Mouse (Mus musculus) cerebellum, adult 11-12 months (tissue): ENCODE results near the gene Gfpt2.
"Not testable (repeated sequence)": the region's sequence is repeated elsewhere in the genome, so short reads cannot be mapped to it uniquely, and the experiment has no call there.

Experiments used
- DNase-seq: peaks from one replicate; pipeline ENCODE4 v3.0.0; 2022

The Gfpt2 gene

DNA sequence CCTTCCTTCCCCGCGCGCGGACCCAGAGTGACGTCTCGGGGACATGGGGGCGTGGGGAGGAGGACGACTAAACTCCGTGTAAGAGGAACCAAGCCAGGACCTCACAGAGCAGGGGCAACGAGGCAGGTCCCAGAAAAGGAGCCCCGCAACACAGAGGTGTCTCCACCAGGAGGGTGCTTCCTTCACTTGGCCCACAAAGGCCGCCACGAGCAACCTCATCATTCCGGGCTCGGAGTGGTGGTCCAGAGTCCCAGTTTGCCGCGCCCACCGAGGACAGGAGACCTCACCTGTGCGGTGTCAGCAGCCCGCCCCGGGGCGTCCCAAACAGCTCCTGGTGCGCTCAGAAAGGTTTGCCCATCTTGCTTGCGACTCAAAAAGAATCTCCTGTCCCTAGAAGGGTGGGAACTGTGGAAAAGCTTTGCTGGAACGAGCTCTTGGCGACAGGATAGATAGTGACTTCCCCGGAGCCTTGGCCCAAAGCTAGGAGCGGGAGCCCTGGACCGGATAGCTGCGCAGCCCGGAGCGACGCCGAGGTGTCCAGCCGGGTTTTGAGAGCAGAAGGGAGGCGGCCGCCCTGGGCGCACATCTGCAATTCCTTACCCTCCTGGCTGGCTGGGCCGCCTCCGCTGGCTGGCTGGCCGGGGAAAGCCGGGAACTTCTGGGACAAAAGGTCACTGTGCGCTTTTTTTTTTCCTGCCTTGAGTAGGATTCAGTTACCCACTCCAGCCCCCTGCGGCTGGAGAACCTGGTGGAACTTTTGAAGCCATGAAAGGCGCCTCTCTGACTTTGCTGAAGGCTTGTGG lies 565 bp downstream of the Gfpt2 start:
- DNase-seq = no peak

- DNase-seq = no peak
These were observed 5.0 kb downstream of the Gfpt2 start for GRCm38 (mm10) chr11:49798931-49799330.

- no peak for DNase-seq
These were observed 7.5 kb downstream of the Gfpt2 start for GRCm38 (mm10) chr11:49801516-49801915.

- no peak for DNase-seq
These were observed 9.8 kb downstream of the Gfpt2 start for GRCm38 (mm10) chr11:49803801-49804200.

- DNase-seq = no peak
These were observed 12.2 kb downstream of the Gfpt2 start for GRCm38 (mm10) chr11:49806218-49806617.

- no peak for DNase-seq
These were observed 15.0 kb downstream of the Gfpt2 start for GRCm38 (mm10) chr11:49808946-49809345.

DNA sequence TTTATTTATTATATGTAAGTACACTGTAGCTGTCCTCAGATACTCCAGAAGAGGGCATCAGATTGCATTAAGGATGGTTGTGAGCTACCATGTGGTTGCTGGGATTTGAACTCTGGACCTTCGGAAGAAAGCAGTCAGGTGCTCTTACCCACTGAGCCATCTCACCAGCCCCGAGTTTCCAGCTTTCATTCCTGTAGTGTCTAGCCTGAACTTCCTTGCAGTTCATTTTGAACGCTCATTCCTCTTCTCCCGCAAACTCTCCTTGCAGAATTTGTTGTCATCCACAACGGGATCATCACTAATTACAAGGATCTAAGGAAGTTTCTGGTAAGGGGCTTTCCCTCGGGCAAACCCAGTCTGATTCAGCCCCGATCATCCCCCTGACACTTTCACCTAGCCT lies 16.7 kb downstream of the Gfpt2 start:
- not testable (repeated sequence) for DNase-seq

GRCm38 (mm10) chr11:49811099-49811541 lies 17.1 kb downstream of the Gfpt2 start:
- no peak for DNase-seq

DNA sequence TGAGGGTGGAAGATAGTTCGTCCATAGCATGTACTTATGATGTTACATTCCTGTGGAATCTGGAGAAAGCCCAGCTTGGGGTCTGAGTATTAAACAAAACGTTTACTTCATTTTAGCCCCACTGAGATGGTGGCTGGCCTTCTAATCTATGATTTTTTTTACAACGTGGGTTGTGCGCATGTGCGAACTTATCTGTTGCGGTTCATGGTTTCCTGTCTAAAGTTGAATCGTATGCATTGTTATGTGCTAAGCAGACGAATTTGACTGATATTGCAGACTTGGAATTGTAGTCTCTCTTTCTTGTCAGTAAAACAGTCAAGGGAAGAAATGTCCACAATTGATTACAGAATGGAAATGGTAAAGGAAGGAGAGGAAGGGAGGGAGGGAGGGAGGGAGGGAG lies 17.9 kb downstream of the Gfpt2 start:
- no peak for DNase-seq

GRCm38 (mm10) chr11:49818869-49819566 lies 25.0 kb downstream of the Gfpt2 start:
- no peak for DNase-seq

DNA sequence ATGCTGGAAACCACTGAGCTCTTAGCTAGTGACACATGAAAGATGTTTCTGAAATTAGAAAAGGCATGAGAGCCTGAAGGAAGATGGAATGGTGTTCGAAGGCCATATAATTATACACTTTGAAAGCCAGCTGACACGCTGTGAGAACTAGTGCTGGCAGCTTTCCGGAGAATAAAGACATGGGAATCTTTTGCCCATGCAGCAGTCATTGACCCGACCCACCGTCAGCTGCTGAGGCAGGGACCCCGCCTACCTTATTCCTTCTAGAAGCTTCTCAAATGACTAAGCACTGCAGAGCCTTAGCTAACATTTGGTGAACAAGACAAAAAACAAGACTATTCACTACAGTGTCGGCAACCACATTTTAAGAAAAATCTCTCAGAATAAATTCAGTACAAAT lies 25.7 kb downstream of the Gfpt2 start:
- DNase-seq = no peak

DNA sequence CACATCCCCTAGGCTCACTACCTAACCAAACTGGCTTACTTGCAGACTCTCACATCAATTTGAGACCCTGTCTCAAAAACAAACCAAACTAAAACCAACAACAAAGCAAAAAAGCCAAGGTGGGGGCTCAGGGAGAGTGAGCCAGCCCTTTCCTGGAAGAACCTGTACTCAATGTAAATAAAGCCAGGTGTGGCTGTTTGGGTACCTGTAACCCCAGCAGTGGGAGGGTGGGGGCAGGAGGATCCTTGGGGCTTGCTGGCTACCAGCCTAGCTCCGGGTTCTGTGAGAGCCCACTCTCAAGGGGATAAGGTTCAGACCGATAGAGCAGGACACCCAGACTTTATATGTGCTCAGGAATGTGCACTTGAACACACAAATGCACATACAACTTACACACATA lies 26.9 kb downstream of the Gfpt2 start:
- DNase-seq = no peak

- no peak for DNase-seq
These were observed 27.6 kb downstream of the Gfpt2 start for GRCm38 (mm10) chr11:49821546-49821945.

DNA sequence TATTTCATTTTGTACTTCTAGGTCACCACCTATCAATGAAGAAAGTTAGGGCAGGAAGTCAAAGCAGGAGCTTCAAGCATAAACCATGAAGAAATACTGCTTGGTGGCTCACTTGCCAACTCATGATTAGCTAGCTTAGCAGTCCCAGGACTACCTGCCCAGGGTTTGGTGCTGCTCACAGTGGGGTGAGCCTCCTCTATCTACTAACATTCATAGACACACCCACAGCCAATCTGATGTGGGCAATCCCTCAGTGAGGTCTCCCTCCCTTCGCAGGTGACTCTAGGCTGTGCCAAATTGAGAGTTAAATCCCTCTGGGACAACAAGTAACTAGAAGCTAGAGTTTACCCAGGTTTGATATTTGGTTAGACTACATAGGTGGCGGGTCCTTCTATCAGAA lies 28.4 kb downstream of the Gfpt2 start:
- no peak for DNase-seq

DNA sequence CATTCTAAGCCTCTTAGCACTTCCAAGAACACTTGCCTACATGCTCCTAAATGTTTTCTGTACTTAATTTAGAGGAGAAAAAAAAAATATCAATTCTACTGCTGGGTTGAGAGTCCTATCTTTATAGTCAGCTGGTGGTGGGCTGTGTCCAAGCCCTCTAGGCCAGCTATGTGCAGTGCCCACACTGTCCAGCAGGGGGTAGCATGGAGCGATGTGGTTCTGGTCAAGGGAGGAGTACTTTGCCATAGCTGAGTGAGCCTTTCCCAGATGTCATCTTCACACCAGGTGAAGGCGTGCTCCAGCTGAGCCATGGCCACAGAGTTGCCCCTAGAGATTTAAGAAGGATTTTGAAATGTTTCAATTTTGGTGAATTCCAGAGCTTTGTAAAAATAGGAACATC lies 30.9 kb downstream of the Gfpt2 start:
- no peak for DNase-seq

- DNase-seq = no peak
These were observed 33.3 kb downstream of the Gfpt2 start for GRCm38 (mm10) chr11:49827243-49827642.

DNA sequence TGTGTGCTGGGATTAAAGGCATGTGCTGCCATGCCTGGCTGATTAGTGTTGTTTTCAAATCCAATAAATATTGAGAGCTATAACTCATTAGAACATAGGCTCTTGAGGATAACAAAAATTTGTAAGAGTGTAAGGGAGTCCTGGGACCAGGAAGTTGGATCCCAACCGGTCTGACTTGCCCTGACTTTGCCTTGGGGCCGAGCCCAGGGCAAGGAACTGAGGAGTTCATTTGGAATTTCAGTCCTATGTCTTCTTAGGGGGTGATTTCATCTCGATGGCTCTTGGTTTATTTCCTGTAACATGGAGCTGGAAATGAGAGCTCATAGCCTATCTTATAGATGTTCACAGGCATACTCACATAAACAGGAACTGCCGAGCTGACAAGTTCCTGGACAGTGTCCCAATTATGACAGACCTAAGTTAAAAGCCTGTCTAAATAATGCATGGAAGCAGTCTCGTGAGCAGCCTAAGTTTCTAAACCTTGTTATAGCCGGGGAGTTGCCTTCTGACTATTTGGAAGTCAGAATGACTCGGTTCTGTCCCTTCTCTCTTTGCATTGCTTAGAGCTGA lies 35.3 kb downstream of the Gfpt2 start:
- no peak for DNase-seq

DNA sequence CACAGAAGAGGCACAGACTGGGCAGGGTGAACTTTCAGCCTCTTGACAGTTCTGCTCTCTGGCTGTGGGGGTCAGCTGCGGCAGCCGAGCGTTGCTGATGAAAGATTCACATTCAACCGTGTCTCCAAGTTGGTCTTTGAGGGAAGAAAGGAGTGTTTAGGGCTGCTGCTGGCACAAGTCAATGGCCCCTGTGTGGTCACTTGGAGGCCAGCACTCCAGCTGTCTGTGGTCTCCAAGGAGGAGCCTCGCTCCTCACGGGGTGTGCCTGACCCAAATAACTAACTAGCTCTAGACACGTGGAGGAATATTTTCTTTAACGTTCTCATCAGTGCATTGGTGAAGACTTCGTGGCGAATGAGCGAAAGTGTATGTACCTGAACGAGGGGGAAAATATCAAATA lies 38.0 kb downstream of the Gfpt2 start:
- DNase-seq = no peak

- no peak for DNase-seq
These were observed 39.0 kb downstream of the Gfpt2 start for GRCm38 (mm10) chr11:49832962-49833361.

DNA sequence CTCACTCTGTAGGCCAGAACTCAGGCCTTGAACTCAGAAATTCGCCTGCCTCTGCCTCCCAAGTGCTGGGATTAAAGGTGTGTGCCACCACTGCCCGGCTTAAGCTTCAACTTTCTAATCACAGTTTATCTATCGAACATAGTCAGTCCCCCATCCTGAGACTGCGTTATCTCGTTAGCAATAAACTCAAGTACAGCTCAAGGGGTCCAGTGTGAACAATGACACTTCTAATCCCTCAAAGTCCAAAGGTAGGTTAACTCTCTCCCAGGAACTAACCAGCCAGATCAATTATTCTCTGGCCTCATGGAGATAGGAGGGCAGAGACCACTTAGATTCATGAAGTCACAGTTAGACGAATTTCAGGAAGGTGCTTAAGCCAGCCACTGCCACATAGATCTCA lies 40.3 kb downstream of the Gfpt2 start:
- no peak for DNase-seq

- DNase-seq = no peak
These were observed 41.4 kb downstream of the Gfpt2 start for GRCm38 (mm10) chr11:49835257-49835956.

DNA sequence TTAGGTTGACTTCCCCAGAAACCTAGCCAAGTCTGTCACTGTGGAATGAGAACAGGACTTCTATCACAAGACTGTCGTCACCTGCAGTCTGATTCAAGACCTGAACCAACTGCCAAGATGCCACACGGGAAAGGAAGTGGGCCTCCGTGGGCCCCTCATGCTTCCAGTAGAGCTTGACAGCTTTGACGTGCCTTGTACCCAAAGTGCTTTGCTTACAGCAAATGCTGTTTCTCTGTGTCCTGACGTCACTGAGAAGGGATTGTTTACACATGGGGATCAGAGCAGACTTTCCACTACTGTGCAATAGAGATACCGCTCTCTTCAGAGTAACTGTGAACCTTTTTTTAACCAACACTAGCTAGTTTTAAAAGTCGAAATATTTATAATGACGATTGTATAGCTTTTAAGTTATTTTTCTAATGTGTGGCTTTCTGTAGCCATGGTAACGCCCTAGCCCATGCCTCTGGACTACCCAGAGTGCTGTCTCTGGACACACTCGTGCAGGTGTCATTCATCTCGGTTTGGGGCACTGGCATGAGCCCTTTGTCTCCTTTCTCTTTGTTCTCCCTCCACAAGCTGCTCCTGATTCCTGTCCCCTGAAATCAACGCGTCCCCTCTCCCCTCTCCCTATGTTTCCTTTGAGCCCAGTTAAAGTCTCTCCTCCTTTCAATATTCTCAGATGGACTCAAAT lies 43.9 kb downstream of the Gfpt2 start:
- DNase-seq = no peak

DNA sequence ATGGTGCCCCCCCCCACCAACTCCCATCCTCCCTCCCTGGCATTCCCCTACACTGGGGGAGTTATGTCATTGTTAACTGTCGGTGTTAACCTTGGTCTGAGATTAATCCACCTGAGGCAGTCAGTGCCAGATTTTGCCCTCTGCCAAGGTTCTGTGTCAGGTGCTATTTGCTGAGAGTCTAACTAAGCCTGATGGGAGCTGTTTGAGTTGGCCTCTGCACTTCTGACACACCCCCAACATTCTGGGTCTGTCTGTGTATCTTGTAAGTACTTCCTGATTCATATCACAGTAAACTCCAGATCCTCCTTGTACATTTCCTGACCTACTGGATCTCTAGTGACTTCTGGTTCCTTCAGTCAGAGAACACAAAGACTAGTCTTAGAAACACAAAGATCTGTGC lies 46.7 kb downstream of the Gfpt2 start:
- DNase-seq = no peak
